Mouse (Mus musculus) forebrain, postnatal 0 days (tissue): Measurements from ENCODE around the gene Qprt. TPM values are rescaled to one million over a fixed set of nuclear protein-coding genes. Genes with fewer than 3 reads are reported as not detected.

Experiments
- ATAC-seq: fragments of 200-750 bp; cut with Nextera tagmentation; 2 replicates; pipeline ENCODE4 v1.8.0; 2017; ENCODE audit warnings: mild to moderate bottlenecking, moderate library complexity
- DNase-seq: peaks from one replicate; pipeline ENCODE4 v3.0.0-alpha.2; 2015
- H3K27ac ChIP-seq: fragments of 300-500 bp; sonication (generic); 2 replicates; pipeline ENCODE4 v1.5.1; 2014; ENCODE audit warnings: low read depth, mild to moderate bottlenecking, antibody characterized with exemption, low read length, moderate library complexity, mixed read lengths
- H3K27me3 ChIP-seq: fragments of 300-500 bp; sonication (generic); 2 replicates; pipeline ENCODE4 v1.6.1; 2014; ENCODE audit warnings: mild to moderate bottlenecking, low read length, mixed read lengths; ENCODE audit not compliant: insufficient read depth
- H3K36me3 ChIP-seq: fragments of 300-500 bp; sonication (generic); 2 replicates; pipeline ENCODE4 v1.6.1; 2014; ENCODE audit warnings: mild to moderate bottlenecking, moderate library complexity; ENCODE audit not compliant: insufficient read depth
- H3K4me1 ChIP-seq: fragments of 300-500 bp; sonication (generic); 2 replicates; pipeline ENCODE4 v1.6.1; 2014; ENCODE audit warnings: antibody characterized with exemption; ENCODE audit not compliant: insufficient read depth
- H3K4me2 ChIP-seq: fragments of 300-500 bp; sonication (generic); 2 replicates; pipeline ENCODE4 v1.6.1; 2014; ENCODE audit warnings: low read depth, mild to moderate bottlenecking, moderate library complexity
- H3K4me3 ChIP-seq: fragments of 300-500 bp; sonication (generic); 2 replicates; pipeline ENCODE4 v1.5.1; 2014; ENCODE audit warnings: low read depth, low read length, mixed read lengths
- H3K9ac ChIP-seq: fragments of 300-500 bp; sonication (generic); 2 replicates; pipeline ENCODE4 v1.6.1; 2014; ENCODE audit warnings: mild to moderate bottlenecking
- H3K9me3 ChIP-seq: fragments of 300-500 bp; sonication (generic); 2 replicates; pipeline ENCODE4 v1.6.1; 2016; ENCODE audit warnings: low read length
- CTCF ChIP-seq: sonication (generic); IDR thresholded peaks from 2 replicates; pipeline ENCODE4 v1.5.1; 2016; ENCODE audit warnings: antibody characterized with exemption, control low read depth, low read depth
- WGBS: fragments of 180-500 bp; shearing (Covaris S2); extraction: QIAGEN DNeasy Blood & Tissue Kit; methylation state at CpG from one replicate; pipeline ENCODE4 v1.1.7; 2014; 5-methylcytosine and 5-hydroxymethylcytosine counted together
- polyA plus RNA-seq: library from polyadenylated mRNA; unstranded; fragments of >200 nt; fragmentation: Nextera tagmentation; extraction: Ambion mirVana; gene quantifications from 2 replicates; pipeline ENCODE4 v1.2.1, GENCODE M21; 2015
- total RNA-seq: library from RNA; depleted of rRNA; stranded (reverse); fragments of >200 nt; gene quantifications from 2 replicates; pipeline ENCODE4 v1.2.3, GENCODE M21; 2014; rRNA removed

Gene Qprt
- total and polyA plus RNA-seq, 2 experiments from 2014 or later = 0.84 to 0.90 TPM

DNA sequence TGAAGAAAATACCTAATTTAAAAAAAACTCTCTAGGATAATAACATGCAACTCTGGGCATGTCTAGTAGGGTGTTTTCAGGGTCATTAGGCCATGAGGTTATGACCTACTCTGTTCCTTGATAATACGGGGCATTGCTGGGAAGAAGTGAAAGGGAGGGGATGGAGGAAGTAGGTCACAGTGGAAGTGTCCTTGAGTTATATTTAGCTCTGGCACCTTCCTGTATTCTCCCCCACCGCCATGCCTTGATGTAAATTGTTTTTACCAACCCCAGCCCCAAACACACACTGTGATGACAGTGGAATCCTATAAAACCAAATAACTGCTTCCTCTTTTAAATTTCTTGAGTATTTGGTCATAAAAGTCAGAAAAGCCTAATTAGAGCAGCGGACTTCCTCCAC lies 42.0 kb downstream of the Qprt start:
- ATAC-seq = no peak

DNA sequence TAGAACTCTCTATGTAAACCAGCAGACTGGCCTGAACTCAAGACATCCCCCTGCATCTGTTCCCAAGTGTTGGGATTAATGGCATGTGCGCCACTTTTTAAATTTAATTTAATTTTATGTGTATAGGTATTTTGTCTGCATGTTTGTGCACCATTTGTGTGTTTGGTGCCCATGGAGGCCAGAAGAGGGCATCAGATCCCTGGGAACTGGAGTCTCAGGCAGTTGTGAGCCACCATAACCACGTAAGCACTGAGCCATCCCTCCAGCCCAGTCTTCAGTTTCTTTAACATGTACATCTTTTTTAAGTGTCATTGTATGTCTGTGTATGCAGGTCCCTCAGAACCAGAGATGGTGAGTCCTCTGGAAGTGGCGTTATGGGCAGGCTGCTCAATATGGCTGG lies 44.3 kb downstream of the Qprt start:
- Histone ChIP-seq H3K9ac (no peak overlapping the region), H3K4me1 (no peaks in the 10 kb centered on the region), H3K27ac (no peak overlapping the region), H3K4me3 (no peak overlapping the region), H3K27me3 (no peaks in the 10 kb centered on the region), H3K4me2 (no peak overlapping the region), H3K36me3 (no peaks in the 10 kb centered on the region), H3K9me3 (no peaks in the 10 kb centered on the region)
- WGBS = 92% methylated on average over 3 of the region's 3 CpGs
- no peak for TF ChIP-seq CTCF
- DNase-seq (no peak), ATAC-seq (no peak)

More for the DNA sequence above, 42.0 kb downstream of the Qprt start:
- no peaks in the 10 kb centered on the region for H3K4me1 ChIP-seq
- no peak for TF ChIP-seq CTCF
- 75% methylated on average over 3 of the region's 3 CpGs for WGBS
- no peak overlapping the region for H3K27ac ChIP-seq
- H3K9me3 ChIP-seq = no peaks in the 10 kb centered on the region
- H3K27me3 ChIP-seq = no peaks in the 10 kb centered on the region
- H3K4me2 ChIP-seq = no peak overlapping the region
- no peak overlapping the region for H3K4me3 ChIP-seq
- no peak overlapping the region for H3K9ac ChIP-seq
- no peaks in the 10 kb centered on the region for H3K36me3 ChIP-seq
- DNase-seq = no peak

DNA sequence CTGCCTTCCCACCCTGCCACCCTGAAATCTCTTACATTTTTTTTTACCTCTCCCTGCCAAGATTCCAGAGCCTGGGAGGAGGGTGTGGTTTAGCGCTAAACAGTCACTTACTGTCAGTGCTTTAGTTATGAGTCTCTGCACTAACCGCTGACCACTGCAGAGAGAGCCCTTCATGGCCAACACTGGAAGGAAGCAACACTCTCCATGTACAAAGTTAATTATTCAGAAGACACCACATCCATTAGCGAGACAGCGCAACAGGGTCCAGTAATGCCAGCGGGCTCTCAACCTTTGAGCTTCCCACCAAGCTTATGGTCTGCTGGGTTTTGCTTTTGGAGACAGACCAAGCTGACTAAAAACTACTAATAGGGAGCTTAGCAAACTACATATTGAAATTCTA lies 45.8 kb downstream of the Qprt start:
- no peaks in the 10 kb centered on the region for H3K9me3 ChIP-seq
- ATAC-seq (no peak), DNase-seq (no peak)
- no peak overlapping the region for H3K4me3 ChIP-seq
- no peaks in the 10 kb centered on the region for H3K27me3 ChIP-seq
- H3K27ac ChIP-seq = no peak overlapping the region
- TF ChIP-seq CTCF = no peak
- no peaks in the 10 kb centered on the region for H3K4me1 ChIP-seq
- WGBS = 92% methylated on average over 5 of the region's 5 CpGs
- no peaks in the 10 kb centered on the region for H3K36me3 ChIP-seq
- no peak overlapping the region for H3K9ac ChIP-seq
- no peak overlapping the region for H3K4me2 ChIP-seq

DNA sequence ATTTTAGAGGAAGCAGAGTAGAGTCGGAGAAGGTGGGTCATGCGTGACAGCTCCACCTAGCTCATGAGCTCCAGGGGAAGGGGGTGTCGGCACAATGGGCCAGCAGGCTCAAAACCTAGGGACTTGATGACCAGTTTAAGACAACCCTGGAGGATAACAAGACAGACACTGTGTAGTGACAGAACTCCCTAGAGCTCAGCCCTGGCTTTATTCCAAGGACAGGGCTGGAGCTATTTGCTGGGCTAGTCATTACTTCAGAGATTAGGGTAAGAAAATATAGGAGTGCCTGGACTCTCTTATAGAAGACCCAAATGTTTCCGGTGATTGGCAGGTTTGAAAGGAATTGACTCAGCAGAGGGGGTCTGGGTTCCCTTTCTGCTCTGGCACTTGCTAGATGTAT lies 48.8 kb downstream of the Qprt start:
- WGBS = 90% methylated on average over 4 of the region's 4 CpGs
- no peak for DNase-seq

DNA sequence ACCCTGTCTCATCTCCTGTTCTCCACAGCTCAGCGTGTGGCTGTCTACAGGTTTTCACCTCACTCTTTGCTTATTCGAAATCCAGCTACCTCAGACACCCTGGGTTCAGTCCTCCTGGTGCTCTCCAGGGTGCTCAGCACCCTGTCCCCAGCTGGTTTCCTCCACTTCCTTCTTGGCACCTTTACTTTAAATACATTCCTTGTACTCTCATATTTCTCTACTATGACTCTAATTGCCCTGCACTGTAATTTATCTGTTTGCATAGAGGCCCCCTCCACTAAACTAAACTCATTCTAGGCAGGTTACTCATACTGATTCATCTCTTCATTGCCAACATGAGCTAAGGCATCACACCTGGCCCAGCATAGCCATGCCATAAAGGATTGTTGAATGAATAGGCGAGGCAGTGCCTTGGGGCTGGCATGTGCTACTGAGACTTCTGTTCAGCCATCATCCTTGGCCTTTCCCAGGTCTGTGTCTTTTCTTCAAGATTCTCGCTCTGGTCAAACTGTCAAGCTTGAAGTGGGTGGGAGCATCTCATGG lies 51.1 kb downstream of the Qprt start:
- no peak for DNase-seq
- no peaks in the 10 kb centered on the region for H3K36me3 ChIP-seq
- no peaks in the 10 kb centered on the region for H3K4me1 ChIP-seq
- H3K9ac ChIP-seq = no peak overlapping the region
- 73% methylated on average over 4 of the region's 4 CpGs for WGBS
- no peak for ATAC-seq
- no peaks in the 10 kb centered on the region for H3K9me3 ChIP-seq
- TF ChIP-seq CTCF = no peak
- H3K27me3 ChIP-seq = no peaks in the 10 kb centered on the region
- no peak overlapping the region for H3K4me3 ChIP-seq
- no peak overlapping the region for H3K4me2 ChIP-seq
- no peak overlapping the region for H3K27ac ChIP-seq

More for the DNA sequence above, 48.8 kb downstream of the Qprt start:
- no peak overlapping the region for H3K4me2 ChIP-seq
- H3K4me1 ChIP-seq = no peaks in the 10 kb centered on the region
- H3K9ac ChIP-seq = no peak overlapping the region
- no peaks in the 10 kb centered on the region for H3K27me3 ChIP-seq
- no peaks in the 10 kb centered on the region for H3K36me3 ChIP-seq
- H3K9me3 ChIP-seq = no peaks in the 10 kb centered on the region
- H3K4me3 ChIP-seq = no peak overlapping the region
- H3K27ac ChIP-seq = no peak overlapping the region
- no peak for ATAC-seq
- no peak for TF ChIP-seq CTCF

DNA sequence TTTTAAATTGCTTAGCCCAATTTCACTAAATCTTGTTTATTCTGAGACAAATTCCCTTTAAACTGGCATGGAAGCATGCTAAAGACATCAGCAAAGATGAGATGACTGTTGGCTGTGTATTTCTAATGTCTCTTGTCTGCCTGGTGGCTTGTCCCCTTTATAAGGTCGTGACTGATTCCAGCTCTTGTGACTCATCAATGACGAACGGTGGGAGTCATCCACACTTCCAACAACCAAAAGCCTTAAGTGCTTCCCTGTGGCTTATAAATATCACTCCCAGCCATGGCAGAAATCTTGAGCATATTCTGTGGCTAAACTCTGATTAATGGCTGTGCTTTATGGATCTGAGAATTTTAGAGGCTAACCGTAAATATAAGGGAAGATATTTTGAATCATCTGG lies 55.7 kb downstream of the Qprt start:
- no peak for TF ChIP-seq CTCF
- no peak overlapping the region for H3K4me2 ChIP-seq
- no peaks in the 10 kb centered on the region for H3K4me1 ChIP-seq
- no peak overlapping the region for H3K4me3 ChIP-seq
- no peak overlapping the region for H3K9ac ChIP-seq
- no peaks in the 10 kb centered on the region; the same call in 1 of the 2 replicates for H3K27me3 ChIP-seq
- ATAC-seq = no peak
- no peak overlapping the region for H3K27ac ChIP-seq
- WGBS = 85% methylated on average over 4 of the region's 4 CpGs
- no peaks in the 10 kb centered on the region for H3K36me3 ChIP-seq
- no peak for DNase-seq
- H3K9me3 ChIP-seq = no peaks in the 10 kb centered on the region

DNA sequence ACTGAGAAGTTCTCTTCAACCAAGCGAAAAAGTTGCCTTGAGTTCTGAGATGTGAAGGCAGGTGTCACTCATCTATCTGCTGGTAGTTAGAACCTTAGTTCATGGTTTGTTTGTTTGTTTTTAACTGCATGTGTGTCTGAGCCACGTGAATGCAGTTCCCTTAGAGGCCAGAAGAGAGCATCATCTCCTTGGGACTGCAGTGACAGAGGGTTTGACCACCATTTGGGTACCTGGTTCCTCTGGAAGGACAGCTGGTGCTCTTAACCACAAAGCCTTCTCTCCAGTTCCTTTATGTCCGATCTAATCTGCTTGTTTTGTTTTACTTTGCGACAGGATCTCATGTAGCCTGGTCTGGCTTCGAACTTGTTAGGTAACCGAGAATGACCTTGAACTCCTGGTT lies 56.5 kb downstream of the Qprt start:
- no peaks in the 10 kb centered on the region for H3K4me1 ChIP-seq

More for the DNA sequence above, 56.5 kb downstream of the Qprt start:
- 90% methylated on average over 6 of the region's 6 CpGs for WGBS
- Histone ChIP-seq H3K27ac (no peak overlapping the region), H3K9me3 (no peaks in the 10 kb centered on the region), H3K9ac (no peak overlapping the region), H3K27me3 (no peaks in the 10 kb centered on the region; the same call in 1 of the 2 replicates), H3K4me2 (no peak overlapping the region), H3K4me3 (no peak overlapping the region), H3K36me3 (no peaks in the 10 kb centered on the region)
- ATAC-seq (no peak), DNase-seq (no peak)
- no peak for TF ChIP-seq CTCF

Other genes starting within 250 kb of the Qprt start
- gene Taok2, start 237.5 kb downstream of the Qprt start, total RNA-seq = 100 and 110 TPM in 2 replicates
- gene Taok2, start 237.5 kb downstream of the Qprt start, polyA plus RNA-seq = 30.5 and 42.6 TPM in 2 replicates
- 22.8 and 23.8 TPM in 2 replicates for gene Tmem219, start 199.3 kb downstream of the Qprt start, total RNA-seq
- 44.7 and 45.4 TPM in 2 replicates for gene Tmem219, start 199.3 kb downstream of the Qprt start, polyA plus RNA-seq
- 140 and 142 TPM in 2 replicates for gene Kctd13, start 193.3 kb downstream of the Qprt start, total RNA-seq
- gene Kctd13, start 193.3 kb downstream of the Qprt start, polyA plus RNA-seq = 218 and 222 TPM in 2 replicates
- 14.3 and 37.2 TPM in 2 replicates for gene Asphd1, start 172.6 kb downstream of the Qprt start, total RNA-seq
- gene Asphd1, start 172.6 kb downstream of the Qprt start, polyA plus RNA-seq = 10.3 and 13.6 TPM in 2 replicates
- gene Sez6l2, start 171.7 kb downstream of the Qprt start, total RNA-seq = 104 and 160 TPM in 2 replicates
- 38.3 and 45.3 TPM in 2 replicates for gene Sez6l2, start 171.7 kb downstream of the Qprt start, polyA plus RNA-seq
- gene Cdipt, start 146.3 kb downstream of the Qprt start, total RNA-seq = 120 and 158 TPM in 2 replicates
- gene Cdipt, start 146.3 kb downstream of the Qprt start, polyA plus RNA-seq = 134 and 137 TPM in 2 replicates
- gene Cdiptos, start 146.1 kb downstream of the Qprt start, total RNA-seq = not detected in 2 replicates
- 0.53 and 0.62 TPM in 2 replicates for gene Cdiptos, start 146.1 kb downstream of the Qprt start, polyA plus RNA-seq
- 4.8 and 6.9 TPM in 2 replicates for gene Mvp, start 107.6 kb downstream of the Qprt start, total RNA-seq
- 3.3 and 3.4 TPM in 2 replicates for gene Mvp, start 107.6 kb downstream of the Qprt start, polyA plus RNA-seq
- 3.8 TPM in 1 of 2 replicates, not detected in the other for gene Pagr1b, start 105.7 kb downstream of the Qprt start, total RNA-seq
- gene Pagr1b, start 105.7 kb downstream of the Qprt start, polyA plus RNA-seq = 1.0 TPM in 1 of 2 replicates, not detected in the other
- 19.2 and 21.9 TPM in 2 replicates for gene Pagr1a, start 104.9 kb downstream of the Qprt start, total RNA-seq
- 18.1 and 31.6 TPM in 2 replicates for gene Pagr1a, start 104.9 kb downstream of the Qprt start, polyA plus RNA-seq
- gene Gm42742, start 101.1 kb downstream of the Qprt start, total RNA-seq = 49.1 and 53.6 TPM in 2 replicates
- gene Gm42742, start 101.1 kb downstream of the Qprt start, polyA plus RNA-seq = 36.7 and 42.2 TPM in 2 replicates
- 68.2 and 77.8 TPM in 2 replicates for gene Prrt2, start 101.0 kb downstream of the Qprt start, total RNA-seq
- 84.1 and 84.3 TPM in 2 replicates for gene Prrt2, start 101.0 kb downstream of the Qprt start, polyA plus RNA-seq
- gene Maz, start 95.2 kb downstream of the Qprt start, total RNA-seq = 176 and 200 TPM in 2 replicates
- gene Maz, start 95.2 kb downstream of the Qprt start, polyA plus RNA-seq = 69.5 and 73.9 TPM in 2 replicates
- 6.2 and 6.5 TPM in 2 replicates for gene Kif22, start 79.8 kb downstream of the Qprt start, total RNA-seq
- 16.6 and 17.3 TPM in 2 replicates for gene Kif22, start 79.8 kb downstream of the Qprt start, polyA plus RNA-seq
- gene Zg16, start 34.9 kb downstream of the Qprt start, total RNA-seq = not detected in 2 replicates
- not detected in 2 replicates for gene Zg16, start 34.9 kb downstream of the Qprt start, polyA plus RNA-seq
- 1.4 and 1.5 TPM in 2 replicates for gene AI467606, start 30.9 kb downstream of the Qprt start, total RNA-seq
- 1.1 and 1.3 TPM in 2 replicates for gene AI467606, start 30.9 kb downstream of the Qprt start, polyA plus RNA-seq
- gene Spn, start 15.6 kb upstream of the Qprt start, total RNA-seq = 0.14 and 0.15 TPM in 2 replicates
- gene Spn, start 15.6 kb upstream of the Qprt start, polyA plus RNA-seq = 0.10 TPM in 1 of 2 replicates, not detected in the other
- 89.9 and 131 TPM in 2 replicates for gene Cd2bp2, start 73.8 kb upstream of the Qprt start, total RNA-seq
- 55.0 and 67.5 TPM in 2 replicates for gene Cd2bp2, start 73.8 kb upstream of the Qprt start, polyA plus RNA-seq
- 63.8 and 68.7 TPM in 2 replicates for gene Tbc1d10b, start 86.2 kb upstream of the Qprt start, total RNA-seq
- 18.1 and 24.8 TPM in 2 replicates for gene Tbc1d10b, start 86.2 kb upstream of the Qprt start, polyA plus RNA-seq
- 0.52 and 1.6 TPM in 2 replicates for gene Mylpf, start 86.7 kb upstream of the Qprt start, total RNA-seq
- gene Mylpf, start 86.7 kb upstream of the Qprt start, polyA plus RNA-seq = 1.8 and 3.2 TPM in 2 replicates
- gene Zfp553, start 110.8 kb upstream of the Qprt start, total RNA-seq = 34.3 and 46.6 TPM in 2 replicates
- gene Zfp553, start 110.8 kb upstream of the Qprt start, polyA plus RNA-seq = 29.8 and 35.9 TPM in 2 replicates
- 6.5 and 8.0 TPM in 2 replicates for gene Sept1, start 110.9 kb upstream of the Qprt start, total RNA-seq
- gene Sept1, start 110.9 kb upstream of the Qprt start, polyA plus RNA-seq = 5.6 and 6.7 TPM in 2 replicates
- 65.2 and 65.7 TPM in 2 replicates for gene Zfp771, start 122.0 kb upstream of the Qprt start, total RNA-seq
- gene Zfp771, start 122.0 kb upstream of the Qprt start, polyA plus RNA-seq = 75.1 and 75.9 TPM in 2 replicates
- gene Dctpp1, start 138.5 kb upstream of the Qprt start, total RNA-seq = 90.8 and 122 TPM in 2 replicates
- 138 and 183 TPM in 2 replicates for gene Dctpp1, start 138.5 kb upstream of the Qprt start, polyA plus RNA-seq
- gene Sephs2, start 151.8 kb upstream of the Qprt start, total RNA-seq = 73.0 and 78.0 TPM in 2 replicates
- 82.4 and 83.5 TPM in 2 replicates for gene Sephs2, start 151.8 kb upstream of the Qprt start, polyA plus RNA-seq
- gene Itgal, start 174.0 kb upstream of the Qprt start, total RNA-seq = 0.62 and 0.76 TPM in 2 replicates
- 0.56 and 0.59 TPM in 2 replicates for gene Itgal, start 174.0 kb upstream of the Qprt start, polyA plus RNA-seq
- 29.5 and 31.7 TPM in 2 replicates for gene Zfp768, start 223.4 kb upstream of the Qprt start, total RNA-seq
- 9.8 and 10.0 TPM in 2 replicates for gene Zfp768, start 223.4 kb upstream of the Qprt start, polyA plus RNA-seq